Mouse (Mus musculus) hindbrain, embryonic 12.5 days (tissue): ENCODE results near the gene Foxk2. TPM values are rescaled to one million over a fixed set of nuclear protein-coding genes. Genes with fewer than 3 reads are reported as not detected.
"Not testable (repeated sequence)": the region's sequence is repeated elsewhere in the genome, so short reads cannot be mapped to it uniquely, and the experiment has no call there.

Experiments
- ATAC-seq: fragments of 200-750 bp; cut with Nextera tagmentation; 2 replicates; pipeline ENCODE4 v1.8.0; 2017; ENCODE audit warnings: moderate TSS enrichment; ENCODE audit not compliant: low FRiP score
- H3K27ac ChIP-seq: fragments of 300-500 bp; sonication (generic); 2 replicates; pipeline ENCODE4 v1.5.1; 2016; ENCODE audit warnings: mild to moderate bottlenecking
- H3K27me3 ChIP-seq: fragments of 300-500 bp; sonication (generic); 2 replicates; pipeline ENCODE4 v1.6.1; 2016; ENCODE audit warnings: mild to moderate bottlenecking
- H3K36me3 ChIP-seq: fragments of 300-500 bp; sonication (generic); 2 replicates; pipeline ENCODE4 v1.6.1; 2016; ENCODE audit warnings: mild to moderate bottlenecking
- H3K4me1 ChIP-seq: fragments of 300-500 bp; sonication (generic); 2 replicates; pipeline ENCODE4 v1.6.1; 2016
- H3K4me2 ChIP-seq: fragments of 300-500 bp; sonication (generic); replicated peaks from 2 replicates; pipeline ENCODE4 v1.6.1; 2016; ENCODE audit warnings: mild to moderate bottlenecking
- H3K4me3 ChIP-seq: fragments of 300-500 bp; sonication (generic); 2 replicates; pipeline ENCODE4 v1.5.1; 2016; ENCODE audit warnings: mild to moderate bottlenecking
- H3K9ac ChIP-seq: fragments of 300-500 bp; sonication (generic); 2 replicates; pipeline ENCODE4 v1.6.1; 2016; ENCODE audit warnings: mild to moderate bottlenecking, moderate library complexity
- H3K9me3 ChIP-seq: fragments of 300-500 bp; sonication (generic); replicated peaks from 2 replicates; pipeline ENCODE4 v1.6.1; 2016; ENCODE audit warnings: mild to moderate bottlenecking
- WGBS: fragments of 180-500 bp; shearing (Covaris S2); methylation state at CpG from one replicate; pipeline ENCODE4 v1.1.7; 2016; 5-methylcytosine and 5-hydroxymethylcytosine counted together
- polyA plus RNA-seq: library from polyadenylated mRNA; unstranded; fragments of >200 nt; fragmentation: Nextera tagmentation; extraction: Ambion mirVana; gene quantifications from 2 replicates; pipeline ENCODE4 v1.2.1, GENCODE M21; 2016

Foxk2 gene
- polyA plus RNA-seq, 1 experiment from 2014 or later = 11.1 TPM

GRCm38 (mm10) chr11:121300265-121300664 is 40.5 kb downstream of the Foxk2 start:
- H3K27me3 ChIP-seq = no peaks in the 10 kb centered on the region
- H3K9me3 ChIP-seq = no peaks in the 10 kb centered on the region
- H3K27ac ChIP-seq = no peak overlapping the region
- WGBS = 93% methylated on average over 9 of the region's 9 CpGs
- H3K4me2 ChIP-seq = no peak overlapping the region
- no peak overlapping the region for H3K9ac ChIP-seq
- ATAC-seq = no peak
- H3K4me1 ChIP-seq = no peaks in the 10 kb centered on the region
- H3K36me3 ChIP-seq = peaks cover 91% of the 10 kb centered on the region
- no peak overlapping the region for H3K4me3 ChIP-seq

GRCm38 (mm10) chr11:121305371-121305770 is 45.6 kb downstream of the Foxk2 start:
- H3K9me3 ChIP-seq = 0 out of 2 replicates have a peak, but pooled peaks cover 3% of the 10 kb centered on the region
- WGBS = 93% methylated on average over 6 of the region's 6 CpGs
- H3K27ac ChIP-seq = no peak overlapping the region
- no peak overlapping the region for H3K4me2 ChIP-seq
- peaks cover 91% of the 10 kb centered on the region for H3K36me3 ChIP-seq
- H3K27me3 ChIP-seq = no peaks in the 10 kb centered on the region
- no peak for ATAC-seq
- no peak overlapping the region for H3K9ac ChIP-seq
- no peaks in the 10 kb centered on the region for H3K4me1 ChIP-seq
- H3K4me3 ChIP-seq = no peak overlapping the region

GRCm38 (mm10) chr11:121306608-121307007 is 46.8 kb downstream of the Foxk2 start:
- ATAC-seq = no peak
- Histone ChIP-seq H3K36me3 (peaks cover 85% of the 10 kb centered on the region), H3K9ac (no peak overlapping the region)

GRCm38 (mm10) chr11:121307712-121308111 is 47.9 kb downstream of the Foxk2 start:
- H3K4me3 ChIP-seq, H3K9me3 ChIP-seq, H3K4me2 ChIP-seq, H3K4me1 ChIP-seq, H3K9ac ChIP-seq, H3K27ac ChIP-seq, H3K27me3 ChIP-seq, ATAC-seq: not testable (repeated sequence)
- peaks cover 74% of the 10 kb centered on the region for H3K36me3 ChIP-seq
- WGBS = 95% methylated on average over 6 of the region's 6 CpGs

More at GRCm38 (mm10) chr11:121306608-121307007, 46.8 kb downstream of the Foxk2 start:
- H3K27ac ChIP-seq = no peak overlapping the region
- WGBS = 96% methylated on average over 8 of the region's 8 CpGs
- H3K4me1 ChIP-seq = no peaks in the 10 kb centered on the region
- no peak overlapping the region for H3K4me3 ChIP-seq
- H3K27me3 ChIP-seq = no peaks in the 10 kb centered on the region
- H3K9me3 ChIP-seq = 0 out of 2 replicates have a peak, but pooled peaks cover 7% of the 10 kb centered on the region
- H3K4me2 ChIP-seq = no peak overlapping the region

- H3K36me3 ChIP-seq = peaks cover 38% of the 10 kb centered on the region
- no peak overlapping the region for H3K9ac ChIP-seq
- no peaks in the 10 kb centered on the region for H3K4me1 ChIP-seq
- WGBS = 74% methylated on average over 1 of the region's 1 CpGs
- no peak overlapping the region for H3K4me2 ChIP-seq
- ATAC-seq = no peak
- no peak overlapping the region for H3K4me3 ChIP-seq
- no peaks in the 10 kb centered on the region for H3K27me3 ChIP-seq
- no peak overlapping the region for H3K27ac ChIP-seq
- no peaks in the 10 kb centered on the region; the same call in 1 of the 2 replicates for H3K9me3 ChIP-seq
Observed at GRCm38 (mm10) chr11:121326034-121326433, 66.2 kb downstream of the Foxk2 start.

GRCm38 (mm10) chr11:121326681-121327080 is 66.9 kb downstream of the Foxk2 start:
- Histone ChIP-seq H3K4me2 (no peak overlapping the region), H3K4me1 (no peaks in the 10 kb centered on the region), H3K9ac (no peak overlapping the region), H3K9me3 (no peaks in the 10 kb centered on the region), H3K27me3 (no peaks in the 10 kb centered on the region), H3K27ac (no peak overlapping the region), H3K36me3 (peaks cover 40% of the 10 kb centered on the region), H3K4me3 (no peak overlapping the region)
- ATAC-seq = no peak
- WGBS = 97% methylated on average over 5 of the region's 5 CpGs

- Histone ChIP-seq H3K4me2 (no peak overlapping the region), H3K27ac (no peak overlapping the region), H3K4me3 (no peak overlapping the region), H3K27me3 (no peaks in the 10 kb centered on the region), H3K4me1 (no peaks in the 10 kb centered on the region), H3K36me3 (peaks cover 50% of the 10 kb centered on the region), H3K9me3 (no peaks in the 10 kb centered on the region), H3K9ac (no peak overlapping the region)
- ATAC-seq = no peak
- 98% methylated on average over 9 of the region's 9 CpGs for WGBS
Observed at GRCm38 (mm10) chr11:121328206-121328605, 68.4 kb downstream of the Foxk2 start.

- no peaks in the 10 kb centered on the region for H3K27me3 ChIP-seq
- H3K4me2 ChIP-seq = no peak overlapping the region
- no peak overlapping the region for H3K9ac ChIP-seq
- no peak overlapping the region for H3K4me3 ChIP-seq
- no peaks in the 10 kb centered on the region for H3K4me1 ChIP-seq
- no peak overlapping the region for H3K27ac ChIP-seq
- H3K36me3 ChIP-seq = peaks cover 51% of the 10 kb centered on the region
- H3K9me3 ChIP-seq = no peaks in the 10 kb centered on the region
- no peak for ATAC-seq
Observed at GRCm38 (mm10) chr11:121328619-121329018, 68.8 kb downstream of the Foxk2 start.

- H3K9me3 ChIP-seq = no peaks in the 10 kb centered on the region
- no peaks in the 10 kb centered on the region for H3K4me1 ChIP-seq
- no peak overlapping the region for H3K4me3 ChIP-seq
- no peak overlapping the region for H3K4me2 ChIP-seq
- 95% methylated on average over 3 of the region's 3 CpGs for WGBS
- H3K27ac ChIP-seq = no peak overlapping the region
- H3K9ac ChIP-seq = no peak overlapping the region
- peaks cover 77% of the 10 kb centered on the region for H3K36me3 ChIP-seq
- no peak for ATAC-seq
- H3K27me3 ChIP-seq = no peaks in the 10 kb centered on the region
Observed at GRCm38 (mm10) chr11:121331641-121332040, 71.9 kb downstream of the Foxk2 start.

GRCm38 (mm10) chr11:121339647-121340046 is 79.9 kb downstream of the Foxk2 start:
- 90% methylated on average over 1 of the region's 1 CpGs for WGBS
- ATAC-seq = no peak
- Histone ChIP-seq H3K9me3 (no peaks in the 10 kb centered on the region), H3K27ac (no peak overlapping the region), H3K4me1 (no peaks in the 10 kb centered on the region), H3K36me3 (peaks cover 32% of the 10 kb centered on the region), H3K4me3 (no peak overlapping the region), H3K4me2 (no peak overlapping the region), H3K27me3 (no peaks in the 10 kb centered on the region), H3K9ac (no peak overlapping the region)

- Histone ChIP-seq H3K9me3 (no peaks in the 10 kb centered on the region), H3K4me3 (no peak overlapping the region), H3K4me1 (no peaks in the 10 kb centered on the region), H3K27me3 (no peaks in the 10 kb centered on the region), H3K9ac (no peak overlapping the region), H3K4me2 (no peak overlapping the region), H3K36me3 (peaks cover 27% of the 10 kb centered on the region), H3K27ac (no peak overlapping the region)
- 100% methylated on average over 1 of the region's 1 CpGs for WGBS
- ATAC-seq = no peak
Observed at GRCm38 (mm10) chr11:121340287-121340686, 80.5 kb downstream of the Foxk2 start.

- not testable (repeated sequence) for H3K4me1 ChIP-seq, ATAC-seq, H3K27me3 ChIP-seq, H3K9me3 ChIP-seq, H3K4me2 ChIP-seq, H3K9ac ChIP-seq, H3K4me3 ChIP-seq, H3K27ac ChIP-seq
- WGBS = no CpG with 5 or more reads among the region's 1 CpGs
- H3K36me3 ChIP-seq = peaks cover 28% of the 10 kb centered on the region
Observed at GRCm38 (mm10) chr11:121342423-121342822, 82.6 kb downstream of the Foxk2 start.

- ATAC-seq = no peak
- Histone ChIP-seq H3K9me3 (no peaks in the 10 kb centered on the region), H3K4me2 (no peak overlapping the region), H3K4me3 (no peak overlapping the region), H3K9ac (no peak overlapping the region), H3K27me3 (no peaks in the 10 kb centered on the region), H3K27ac (no peak overlapping the region), H3K36me3 (peaks cover 27% of the 10 kb centered on the region), H3K4me1 (no peaks in the 10 kb centered on the region)
- WGBS = 95% methylated on average over 2 of the region's 2 CpGs
Observed at GRCm38 (mm10) chr11:121347036-121347435, 87.2 kb downstream of the Foxk2 start.
